Mouse (Mus musculus) retina, postnatal 7 days (tissue): ENCODE results near the gene Gm11011.
"Not testable (repeated sequence)": the region's sequence is repeated elsewhere in the genome, so short reads cannot be mapped to it uniquely, and the experiment has no call there.

Experiments used
- DNase-seq: peaks from one replicate; pipeline ENCODE4 v3.0.0-alpha.2; 2012; ENCODE audit warnings: low read depth, low spot score

Gm11011 gene

DNA sequence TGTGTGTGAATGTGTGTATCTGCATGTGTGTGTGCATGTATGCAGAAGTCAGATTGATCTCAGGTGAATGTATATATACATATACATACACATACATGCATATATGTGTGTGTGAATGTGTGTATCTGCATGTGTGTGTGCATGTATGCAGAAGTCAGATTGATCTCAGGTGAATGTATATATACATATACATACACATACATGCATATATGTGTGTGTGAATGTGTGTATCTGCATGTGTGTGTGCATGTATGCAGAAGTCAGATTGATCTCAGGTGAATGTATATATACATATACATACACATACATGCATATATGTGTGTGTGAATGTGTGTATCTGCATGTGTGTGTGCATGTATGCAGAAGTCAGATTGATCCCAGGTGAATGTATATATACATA, at the start of gene Gm11011:
Gm11011 (minus strand) TSS at position 101 of the 400 bp plus-strand sequence.
- not testable (repeated sequence) for DNase-seq

DNA sequence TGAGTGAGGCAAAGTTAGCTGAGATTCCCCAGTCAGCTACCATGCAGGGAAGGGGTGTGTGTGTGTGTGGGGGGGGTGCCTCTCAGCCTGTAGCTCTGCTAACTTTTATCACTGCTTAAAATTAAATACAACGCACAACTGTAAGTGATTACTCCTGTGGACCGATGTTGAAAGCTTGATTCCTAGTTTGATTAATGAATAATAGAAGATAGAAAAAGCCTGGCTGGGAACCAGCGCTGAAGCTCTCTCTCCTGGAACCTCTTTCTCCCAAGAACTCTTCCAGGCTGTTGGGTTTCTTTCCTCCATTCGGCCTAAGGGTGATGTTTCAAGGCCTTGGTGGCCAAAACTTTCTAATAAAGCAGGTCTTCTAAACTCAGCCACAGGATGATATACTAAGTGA, 48.9 kb upstream of the Gm11011 start:
- no peak for DNase-seq

DNA sequence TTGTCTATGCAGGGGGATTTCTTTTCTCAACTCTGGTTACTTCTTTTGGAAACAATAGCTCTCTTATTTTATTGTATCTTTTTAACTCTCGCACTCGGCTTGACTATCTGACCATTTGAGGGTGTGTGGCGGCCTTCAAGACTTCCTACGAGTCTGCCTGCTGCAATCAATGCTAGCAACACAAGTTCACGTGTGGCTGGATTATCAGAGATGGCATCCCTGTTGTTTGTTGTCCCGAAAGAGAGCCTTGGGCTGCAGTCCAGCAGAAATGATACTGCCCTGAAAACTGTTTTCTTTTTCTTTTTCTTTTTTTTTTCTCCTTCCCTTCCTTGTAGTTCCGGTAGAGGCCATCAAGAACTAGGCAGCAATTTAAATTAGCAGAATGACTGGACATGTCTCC, 47.9 kb upstream of the Gm11011 start:
- DNase-seq: no peak

DNA sequence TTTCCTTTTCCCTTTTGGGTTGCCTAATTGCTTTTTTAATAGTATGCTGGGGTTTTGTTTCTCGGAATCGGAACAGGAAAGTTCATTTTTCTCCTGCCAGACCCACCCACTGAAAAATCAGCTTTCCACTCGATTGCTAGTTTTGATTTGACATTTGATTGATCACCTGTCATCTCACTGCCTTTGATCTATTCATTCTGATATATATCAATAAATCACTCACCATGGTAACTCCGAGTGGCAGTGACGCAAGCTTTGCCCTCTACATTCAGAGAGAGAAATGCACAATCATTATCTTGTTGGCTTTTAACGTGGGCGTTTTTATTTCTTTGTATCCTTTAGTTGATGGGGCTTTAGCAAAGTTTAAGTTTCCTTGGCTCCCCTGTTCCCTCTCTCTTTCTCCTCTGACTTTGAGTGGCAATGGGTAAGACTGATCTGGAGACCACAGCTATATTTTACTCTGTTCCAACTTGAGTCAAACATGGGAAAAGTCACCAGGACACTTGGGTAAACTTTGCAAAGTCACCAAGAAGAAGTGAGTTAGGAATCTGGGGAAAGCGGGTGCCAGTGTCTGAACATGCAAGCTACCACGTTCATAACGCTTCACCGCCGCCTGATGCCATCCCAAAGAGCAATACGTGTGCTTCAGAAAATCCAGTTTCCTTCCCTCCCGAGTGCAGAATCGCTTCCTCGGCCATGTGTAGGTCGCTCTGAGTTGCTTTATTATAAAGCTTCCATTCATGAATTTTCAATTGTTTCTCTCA, 47.3 kb upstream of the Gm11011 start:
- DNase-seq: no peak

DNA sequence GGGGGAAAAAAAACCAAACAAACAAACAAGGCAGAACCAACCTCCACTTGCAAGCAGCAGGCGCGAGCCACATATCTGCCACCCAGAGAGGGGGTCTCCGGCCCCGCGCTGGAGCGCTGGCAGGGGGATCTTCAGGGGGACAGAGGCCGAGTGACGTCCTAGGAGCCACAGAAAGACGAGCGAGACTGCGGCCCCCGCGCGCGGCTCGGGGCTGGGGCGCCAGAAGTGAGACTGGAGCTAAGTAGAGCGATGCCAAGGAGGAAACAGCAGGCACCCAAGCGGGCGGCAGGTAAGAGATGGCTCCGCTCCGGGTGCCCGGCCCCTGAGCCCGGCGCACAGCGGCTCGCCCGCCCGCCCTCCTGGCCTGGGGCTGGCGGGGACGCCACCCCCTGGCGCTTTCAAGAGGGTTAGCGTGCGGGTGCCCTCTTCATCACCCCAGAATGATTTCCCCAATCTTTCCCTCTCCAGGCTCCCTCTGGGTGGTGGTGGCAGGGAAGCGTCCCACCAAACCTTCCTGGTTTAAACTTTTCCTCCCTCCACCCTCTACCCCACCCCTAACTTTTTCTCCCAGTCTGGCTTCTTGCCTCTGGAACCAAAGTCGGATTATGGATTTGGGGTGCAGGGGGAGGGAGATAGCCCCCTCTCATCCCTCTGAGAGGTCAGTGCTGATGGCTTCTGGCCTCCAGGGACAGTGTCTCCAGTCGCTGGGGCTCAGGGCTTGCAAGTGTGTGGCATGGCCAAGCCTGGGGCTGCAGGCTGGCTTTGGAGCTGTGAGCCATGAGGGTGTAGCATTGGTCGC, 46.1 kb upstream of the Gm11011 start:
- DNase-seq: peak; percentile 11

DNA sequence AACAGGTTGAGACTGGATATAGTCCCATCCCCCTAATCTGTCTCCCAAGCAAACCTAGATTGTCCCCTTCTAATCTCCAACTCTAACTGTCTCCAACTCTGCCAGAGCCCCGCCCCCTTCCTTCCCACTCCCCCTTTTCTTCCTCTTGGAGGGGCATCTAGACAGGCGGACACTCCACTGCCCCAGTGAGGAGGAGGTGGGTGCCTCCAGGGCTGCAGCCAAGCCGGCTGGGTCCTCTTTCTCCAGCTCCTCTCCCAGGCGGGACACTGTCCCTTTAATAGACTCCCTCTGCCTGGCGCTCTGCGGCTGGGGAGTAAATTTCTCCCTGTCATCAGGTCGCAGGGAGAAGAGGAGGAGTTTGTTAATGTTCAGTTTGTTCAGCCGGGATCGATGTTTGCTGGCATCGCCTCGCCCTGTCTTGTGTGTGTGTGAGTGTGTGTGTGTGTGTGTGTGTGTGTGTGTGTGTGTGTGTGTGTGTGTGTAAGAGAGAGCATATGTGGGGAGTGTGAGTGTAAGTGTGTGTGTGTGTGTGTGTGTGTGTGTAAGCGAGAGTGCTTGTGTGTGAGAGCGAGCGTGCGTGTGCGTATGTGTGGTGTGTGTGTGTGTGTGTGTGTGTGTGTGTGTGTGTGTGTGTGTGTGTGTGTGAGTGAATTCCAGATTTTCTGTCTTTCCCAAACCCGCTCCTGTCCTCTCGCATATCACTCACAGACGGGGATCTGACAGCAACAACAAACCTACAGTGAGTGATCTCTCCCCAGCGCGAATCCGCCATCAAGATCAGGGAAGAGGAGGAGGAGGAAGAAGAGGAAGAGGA, 45.0 kb upstream of the Gm11011 start, which contains the start of gene Tshz2:
Tshz2 (plus strand) TSS at position 676 of the 814 bp plus-strand sequence.
- peak; percentile 50 for DNase-seq

DNA sequence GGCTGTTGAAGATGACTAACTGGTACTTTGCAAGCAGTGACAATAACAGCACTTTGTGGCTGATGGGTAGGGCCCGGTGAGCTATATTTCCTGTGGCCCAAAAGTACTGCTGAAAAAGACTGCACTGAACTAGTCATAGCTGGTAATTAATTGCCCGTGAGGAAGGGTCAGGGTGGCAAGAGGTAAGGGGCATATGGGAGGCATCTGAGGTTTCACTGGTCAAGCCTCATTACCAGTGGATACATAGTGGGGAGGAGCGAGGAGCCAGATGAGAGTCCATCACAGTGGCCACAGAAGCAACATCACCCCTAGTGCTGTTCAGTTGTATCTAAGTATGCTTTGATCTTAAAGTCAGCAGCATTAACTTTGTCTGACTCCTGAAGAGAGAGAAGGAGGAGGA, 42.5 kb upstream of the Gm11011 start:
- no peak for DNase-seq

DNA sequence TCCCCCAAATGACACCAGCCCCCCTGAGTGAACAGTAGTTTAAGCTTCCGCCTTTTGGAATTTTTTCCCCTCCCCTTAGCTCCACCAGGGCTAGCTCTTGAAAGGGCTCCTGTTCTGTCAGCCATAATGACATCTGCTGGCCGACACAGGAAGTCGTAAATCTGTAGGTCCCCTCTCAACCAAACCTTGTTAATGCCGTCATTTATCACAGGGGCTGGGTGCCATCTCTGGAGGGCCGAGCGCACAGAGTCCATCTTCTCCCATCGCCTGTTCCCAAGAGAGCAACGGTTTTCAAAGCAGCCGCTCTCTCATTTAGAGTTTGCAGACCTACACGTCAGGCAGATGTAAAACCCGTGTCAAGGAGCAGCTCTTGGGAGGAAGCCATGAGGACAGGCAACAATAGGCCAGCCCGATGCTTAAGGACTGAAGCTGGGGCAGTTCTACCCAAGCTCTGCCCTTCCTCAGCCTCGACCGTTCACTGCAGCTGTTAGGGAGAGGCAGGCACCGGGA, 33.7 kb upstream of the Gm11011 start:
- peak; percentile 5 for DNase-seq

DNA sequence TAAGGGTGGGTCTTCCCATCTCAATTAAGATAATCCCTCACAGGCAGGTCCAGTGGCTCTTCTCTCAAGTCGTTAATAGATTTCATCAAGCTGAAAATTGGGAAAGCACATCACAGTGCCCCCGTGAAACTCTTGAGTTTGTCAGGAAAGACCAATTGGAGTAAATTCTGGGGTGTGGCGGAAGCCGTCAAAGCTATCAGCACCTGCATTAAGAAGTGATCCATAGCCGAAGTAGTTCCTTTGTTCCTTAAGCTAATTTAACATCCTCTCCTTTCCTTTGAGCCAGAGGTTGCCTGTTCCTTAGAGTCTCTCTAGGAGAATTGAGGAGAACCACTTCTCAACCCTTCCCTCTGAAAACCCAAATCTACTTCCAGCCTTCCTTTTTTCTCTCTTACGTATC, 28.5 kb upstream of the Gm11011 start:
- DNase-seq: no peak

DNA sequence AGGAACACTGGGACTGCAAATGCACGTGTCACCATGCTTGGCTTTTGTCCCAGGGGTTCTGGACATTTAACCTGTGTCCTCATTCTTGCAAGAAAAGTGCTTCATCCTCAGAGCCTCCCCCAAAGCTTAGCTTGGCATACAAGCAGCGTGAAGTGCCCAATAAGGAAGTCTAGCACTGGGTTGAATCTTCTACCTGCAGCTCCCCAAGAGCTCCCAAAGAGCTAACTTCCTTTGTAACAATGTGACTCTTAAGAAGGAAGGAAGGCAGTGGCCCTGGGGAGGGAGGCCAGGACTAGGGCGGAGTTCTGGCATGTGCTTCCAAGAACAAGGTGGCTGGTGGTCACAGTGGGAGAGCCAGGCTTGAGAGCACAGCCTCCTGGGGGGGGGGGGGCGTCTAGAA, 27.1 kb upstream of the Gm11011 start:
- no peak for DNase-seq

DNA sequence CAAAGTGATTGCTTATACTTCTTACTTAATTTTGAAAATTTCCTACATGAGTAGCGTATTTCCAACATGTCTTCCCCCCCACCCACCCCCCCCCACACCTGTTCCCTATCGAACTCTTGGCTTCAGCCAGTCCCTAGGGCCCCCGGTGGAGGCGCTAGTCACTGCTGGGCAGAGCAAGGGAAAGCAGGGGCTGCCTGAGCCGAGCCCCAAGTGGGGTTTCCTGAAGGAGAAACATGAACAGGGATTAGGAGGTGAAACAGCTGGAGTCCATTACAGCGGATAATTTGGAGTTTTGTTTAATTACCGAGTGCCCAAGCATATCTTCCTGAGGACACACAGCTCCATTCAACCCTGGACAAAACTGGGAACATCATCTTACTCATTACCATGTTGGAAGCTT, 24.0 kb upstream of the Gm11011 start:
- no peak for DNase-seq

DNA sequence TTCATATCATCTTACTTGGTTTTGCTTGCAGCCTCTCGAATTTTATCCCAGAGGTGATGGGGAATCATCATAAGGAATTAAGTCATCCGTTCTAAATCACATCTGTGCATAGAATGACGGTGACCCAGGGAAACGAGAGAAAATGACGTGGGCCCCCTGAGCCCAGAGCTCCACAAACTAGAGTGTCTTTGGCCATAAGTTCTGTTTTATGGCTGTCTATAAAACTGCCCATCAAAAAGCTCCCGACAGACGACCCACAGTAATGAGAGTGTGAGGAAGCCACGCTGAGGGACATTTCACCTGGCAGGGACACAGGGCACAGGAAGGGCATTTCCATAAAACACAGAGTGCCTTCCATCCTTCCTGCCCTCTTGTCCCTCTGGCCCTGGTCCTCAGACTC, 23.3 kb upstream of the Gm11011 start:
- no peak for DNase-seq

DNA sequence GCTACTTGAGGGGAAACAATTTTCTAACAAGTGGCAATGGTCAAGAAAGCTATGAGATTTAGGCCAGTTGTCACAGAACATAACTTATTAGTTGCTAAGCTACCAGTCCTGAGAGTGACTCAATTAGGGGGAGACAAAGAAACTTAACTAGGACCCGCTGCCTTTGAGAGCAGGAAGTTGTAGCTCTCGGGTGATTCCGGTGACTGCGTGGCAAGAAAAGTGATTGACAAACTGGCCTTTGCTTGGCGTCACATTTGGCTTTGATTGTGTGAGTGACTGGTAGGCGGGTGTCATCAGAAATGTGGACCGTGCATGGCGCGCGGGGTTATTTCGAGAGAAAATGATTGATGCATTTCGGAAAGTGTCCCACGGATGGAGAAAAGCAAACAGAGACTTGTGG, 22.4 kb upstream of the Gm11011 start:
- no peak for DNase-seq

DNA sequence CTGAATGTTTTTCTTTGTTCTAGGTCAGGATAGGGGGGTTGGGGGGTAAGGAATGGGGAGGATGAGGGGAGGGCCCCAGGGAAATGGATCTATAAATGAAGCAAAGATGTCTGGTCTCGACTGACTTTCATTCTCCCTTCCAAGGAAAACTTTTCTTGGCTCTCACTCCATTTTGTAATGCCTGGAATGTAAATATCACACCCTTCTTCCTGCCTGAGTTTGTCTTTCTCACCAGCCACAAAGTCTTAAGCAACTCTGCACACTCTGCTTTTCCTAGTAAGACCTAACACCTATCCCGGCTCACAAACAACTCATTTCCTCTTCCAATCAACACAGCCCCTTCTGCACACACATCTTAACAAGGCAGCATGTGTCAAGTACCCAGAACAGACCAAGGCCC, 20.2 kb upstream of the Gm11011 start:
- no peak for DNase-seq

DNA sequence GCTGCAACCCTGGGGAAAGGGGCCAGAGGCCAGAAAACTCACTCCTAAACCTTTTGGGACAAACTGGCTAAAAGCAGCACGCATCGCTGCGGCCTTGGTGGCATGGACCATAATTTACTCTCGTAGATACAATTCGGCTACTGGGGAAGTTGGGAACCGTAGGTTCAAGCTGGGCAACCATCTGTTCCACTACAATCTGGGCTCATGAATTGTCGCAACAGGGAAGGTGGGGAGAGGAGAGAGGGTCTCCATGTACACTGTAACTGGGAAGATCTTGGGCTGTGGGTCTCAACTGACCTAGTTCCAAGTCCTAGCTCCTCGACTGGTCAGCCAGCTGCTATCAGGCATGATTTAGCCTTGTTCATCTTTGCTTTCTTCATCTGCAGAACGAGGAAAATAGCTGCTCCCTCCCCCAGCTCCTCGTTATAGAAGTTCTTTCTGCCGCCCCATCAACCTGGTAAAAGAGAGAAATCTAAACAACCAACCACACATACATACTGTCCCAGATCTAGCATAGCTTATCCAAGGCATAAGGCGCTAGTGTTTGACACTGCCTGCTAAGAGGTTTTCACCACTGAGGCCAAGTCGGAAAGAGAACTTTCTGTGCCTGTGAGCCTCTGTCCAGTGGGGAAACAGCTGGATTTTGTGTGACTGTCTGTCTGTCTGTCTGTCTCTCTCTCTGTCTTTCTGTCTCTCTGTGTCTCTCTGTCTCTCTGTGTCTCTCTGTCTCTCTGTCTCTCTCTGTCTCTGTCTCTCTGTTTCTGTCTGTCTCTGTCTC, 19.5 kb upstream of the Gm11011 start:
- no peak for DNase-seq

DNA sequence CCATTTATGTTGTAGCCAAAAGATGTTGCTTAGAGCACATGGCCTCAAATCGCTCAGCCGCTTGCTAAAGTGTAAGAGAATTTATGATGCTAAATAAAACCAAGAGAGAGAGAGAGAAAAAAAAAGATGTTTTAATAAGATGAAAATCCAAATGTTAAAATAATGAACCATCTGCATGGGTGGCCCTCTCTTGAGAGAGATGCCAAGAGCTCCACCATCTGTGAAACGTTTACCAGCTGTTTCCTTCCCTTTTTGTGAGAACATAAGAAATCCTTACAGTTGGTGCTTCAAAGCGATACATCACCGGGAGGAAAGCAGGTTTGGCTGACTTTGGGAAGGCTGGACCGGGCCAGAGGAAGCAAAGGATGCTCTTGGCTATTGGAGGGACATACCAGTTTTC, 12.6 kb upstream of the Gm11011 start:
- no peak for DNase-seq

DNA sequence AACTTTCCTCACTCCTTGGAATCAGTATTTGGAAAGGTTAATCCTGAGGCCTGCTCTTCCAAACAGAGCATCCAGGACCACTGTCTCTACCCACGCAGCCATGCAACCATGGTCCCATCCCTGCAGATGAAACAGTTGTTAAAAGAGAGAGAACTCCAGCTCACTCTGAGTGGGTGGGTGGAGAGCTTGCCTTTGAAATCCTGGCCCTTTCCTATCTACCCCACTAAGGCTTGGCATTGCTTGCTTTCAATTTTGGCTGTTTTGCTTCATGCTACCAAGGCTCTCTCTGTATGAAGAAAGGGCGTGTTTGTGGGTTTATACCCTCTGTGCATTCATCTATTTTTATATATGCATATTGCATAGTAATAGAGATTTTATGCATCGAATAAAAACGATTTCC, 12.0 kb upstream of the Gm11011 start:
- no peak for DNase-seq

DNA sequence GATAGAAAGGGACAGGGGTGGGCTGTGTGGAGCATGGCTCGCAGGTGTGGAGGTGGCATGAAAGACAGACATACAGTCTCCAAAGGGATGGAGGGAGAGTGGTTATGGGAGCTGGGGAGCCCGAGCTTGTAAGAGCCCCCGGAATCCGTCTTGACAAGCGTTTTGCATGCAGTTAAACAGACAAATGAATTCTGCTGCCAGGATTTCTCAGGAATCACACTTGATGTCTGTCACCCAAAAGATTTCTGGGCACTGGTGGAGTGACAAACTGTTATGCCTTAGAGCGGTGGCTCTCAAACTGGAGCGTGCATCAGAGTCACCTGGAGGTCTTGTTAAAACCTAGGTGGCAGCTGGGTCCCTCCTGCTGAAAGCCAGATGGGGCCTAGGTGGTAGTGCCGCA, 10.4 kb upstream of the Gm11011 start:
- DNase-seq: no peak

DNA sequence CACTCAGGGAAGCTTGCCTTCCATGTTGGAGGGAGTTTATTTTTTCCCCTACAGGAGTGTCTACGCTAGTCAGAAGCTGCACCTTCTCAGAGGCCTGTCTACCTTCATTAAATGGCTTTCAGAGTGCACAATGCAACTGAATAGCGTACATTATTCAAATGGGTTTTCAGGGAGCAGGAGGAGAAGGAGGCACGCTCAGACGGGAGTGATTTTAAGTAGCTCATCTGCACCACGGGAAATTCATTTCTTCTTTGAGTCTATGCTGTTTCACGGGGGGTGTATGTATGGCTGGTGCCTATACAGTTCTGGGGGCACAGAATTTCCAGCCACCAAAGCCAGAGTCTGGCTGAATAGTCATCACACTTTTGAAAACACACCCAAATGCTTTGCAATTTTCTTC, 9.8 kb upstream of the Gm11011 start:
- no peak for DNase-seq

DNA sequence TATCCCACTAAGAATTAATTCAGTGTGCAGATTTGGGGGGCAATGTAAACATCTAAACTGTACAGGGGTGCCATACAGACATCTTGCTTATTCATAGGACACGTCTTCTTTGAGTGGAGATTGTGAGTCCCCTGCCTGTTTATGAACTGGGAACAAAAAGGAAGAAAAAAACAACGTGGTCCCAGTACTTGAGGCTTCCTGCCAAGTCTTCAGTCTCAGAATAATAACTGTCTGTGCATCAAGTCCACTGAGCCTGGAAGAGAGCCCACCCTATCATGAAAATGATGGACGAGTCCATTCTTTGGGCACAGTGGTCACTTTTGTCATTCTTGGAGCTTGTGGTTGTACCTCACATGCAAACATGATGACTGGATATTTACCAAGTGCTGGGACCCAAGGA, 6.2 kb upstream of the Gm11011 start:
- no peak for DNase-seq

DNA sequence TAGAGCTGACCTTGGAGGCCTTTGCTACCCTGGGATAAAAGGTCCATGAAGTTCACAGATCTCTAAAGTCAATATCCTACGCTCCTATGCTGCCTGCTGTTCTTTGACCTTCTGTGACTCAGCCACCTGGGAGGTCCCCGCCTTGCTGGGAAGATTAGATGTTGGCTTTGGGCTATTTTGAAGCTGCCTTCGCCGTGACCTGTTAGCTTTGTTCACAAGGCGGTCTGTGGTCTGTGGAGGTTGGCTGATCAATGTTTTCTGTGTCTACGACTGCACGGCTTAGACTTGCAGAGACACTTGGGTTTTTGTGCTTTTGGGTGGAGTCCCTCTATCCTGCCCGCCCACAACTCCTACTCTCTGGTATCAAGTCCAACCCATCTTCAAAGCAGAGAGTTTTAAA, 2.9 kb upstream of the Gm11011 start:
- no peak for DNase-seq
